Mouse (Mus musculus) spleen, adult 2 months (tissue): ENCODE measurements at regions not wholly inside any gene's neighbourhood (a gene's known extent, or its start where the extent isn't known, plus 50 kb on each side); places are given as distances from the start of the nearest gene placed in this dataset.

Experiments used
- DNase-seq, 2 experiments: peaks; one replicate each; pipeline versions ENCODE4 v3.0.0 to v3.0.0-alpha.2; 2012 to 2021; ENCODE audit warnings: low spot score in 2 of 2, low read depth in 1 of 2
- H3K27ac ChIP-seq: fragments of 200-500 bp; 2 replicates; pipeline ENCODE4 v1.5.1; 2012; ENCODE audit warnings: low read length, inconsistent platforms; ENCODE audit not compliant: insufficient read depth
- H3K27me3 ChIP-seq: fragments of 200-500 bp; 2 replicates; pipeline ENCODE4 v1.6.1; 2012; ENCODE audit warnings: mild to moderate bottlenecking, moderate library complexity, low read length, inconsistent platforms; ENCODE audit not compliant: control insufficient read depth, insufficient read depth
- H3K36me3 ChIP-seq: fragments of 200-500 bp; 2 replicates; pipeline ENCODE4 v1.6.1; 2012; ENCODE audit warnings: mild to moderate bottlenecking, low read length, inconsistent platforms; ENCODE audit not compliant: control insufficient read depth, insufficient read depth
- H3K4me1 ChIP-seq: fragments of 200-500 bp; 2 replicates; pipeline ENCODE4 v1.6.1; 2011; ENCODE audit warnings: inconsistent platforms; ENCODE audit not compliant: control insufficient read depth, insufficient read depth, insufficient read length
- H3K4me3 ChIP-seq: fragments of 200-500 bp; 2 replicates; pipeline ENCODE4 v1.5.1; 2011; ENCODE audit warnings: mild to moderate bottlenecking, inconsistent platforms; ENCODE audit not compliant: insufficient read depth, insufficient read length; ENCODE audit errors: extremely low read depth
- CTCF ChIP-seq: fragments of 200-500 bp; IDR thresholded peaks from 2 replicates; pipeline ENCODE4 v1.5.1; 2011; ENCODE audit warnings: mild to moderate bottlenecking, inconsistent platforms; ENCODE audit not compliant: insufficient read depth, insufficient read length, insufficient replicate concordance; ENCODE audit errors: extremely low read depth
- POLR2A ChIP-seq: fragments of 200-500 bp; IDR thresholded peaks from 2 replicates; pipeline ENCODE4 v1.6.1; 2011; ENCODE audit warnings: low read depth, low read length, inconsistent platforms
- WGBS: fragments of 180-500 bp; shearing (Covaris S2); methylation state at CpG from one replicate; pipeline ENCODE4 v1.1.7; 2018; 5-methylcytosine and 5-hydroxymethylcytosine counted together

DNA sequence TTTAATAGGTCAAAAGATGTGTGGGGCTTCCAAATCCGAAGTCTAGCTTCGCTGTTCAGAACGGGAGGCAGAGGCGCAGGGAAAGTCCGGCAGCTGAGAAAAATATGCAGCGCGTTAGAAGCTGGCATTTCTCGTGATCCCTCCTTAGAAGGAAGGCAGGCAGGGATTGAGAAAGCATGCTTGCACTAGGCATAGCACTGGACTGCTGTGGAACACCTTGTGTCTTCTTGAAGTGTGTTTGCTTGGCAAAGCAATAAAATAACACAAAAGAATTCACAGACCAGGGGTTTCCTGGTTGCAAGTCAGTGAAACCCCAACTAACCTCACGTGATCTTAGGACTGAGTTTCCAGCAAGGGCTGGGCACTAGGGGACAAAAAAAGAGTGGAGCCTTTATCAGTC lies 305.1 kb downstream of the Sox9 start:
- DNase-seq = no peak

DNA sequence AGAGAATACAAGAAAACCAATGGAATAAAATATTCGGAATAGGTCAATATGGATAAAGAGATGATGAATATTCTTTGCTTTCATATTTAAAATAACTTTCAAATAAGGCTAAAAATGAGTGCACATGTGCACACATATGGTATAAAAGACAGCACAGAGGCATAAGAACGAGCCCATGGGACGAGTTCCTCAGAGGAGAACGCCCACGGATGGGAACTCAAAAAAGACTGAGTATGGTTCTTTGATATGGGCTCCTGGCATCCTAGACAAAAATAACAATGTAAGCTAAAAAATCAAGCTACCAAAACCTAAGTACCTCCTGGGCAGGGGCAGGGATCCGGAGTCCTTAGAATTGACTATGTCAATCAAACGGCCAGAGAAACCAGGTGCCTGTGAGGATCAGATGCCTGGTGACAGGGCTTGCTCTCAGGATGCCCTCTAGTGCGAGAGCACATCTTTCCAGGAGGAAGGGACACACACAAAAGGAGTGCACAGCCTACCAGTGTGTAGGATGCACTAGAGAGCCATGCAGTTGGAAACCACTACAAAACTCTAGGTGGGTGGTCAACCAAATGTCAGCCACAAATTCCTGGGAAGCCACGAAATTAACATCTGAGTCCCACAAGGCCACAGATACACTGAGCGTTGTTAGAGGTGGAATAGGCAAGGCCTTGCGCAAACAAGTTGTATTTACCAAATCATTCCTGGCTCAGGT lies 307.8 kb downstream of the Sox9 start:
- Histone ChIP-seq H3K36me3 (no peaks in the 10 kb centered on the region), H3K27me3 (no peaks in the 10 kb centered on the region), H3K4me1 (no peaks in the 10 kb centered on the region), H3K27ac (no peak overlapping the region), H3K4me3 (no peak overlapping the region)
- TF ChIP-seq CTCF (no peak), POLR2A (no peak)
- 86% methylated on average over 11 of the region's 11 CpGs for WGBS
- no peak for DNase-seq

More for the DNA sequence above, 305.1 kb downstream of the Sox9 start:
- WGBS = 88% methylated on average over 9 of the region's 9 CpGs
- Histone ChIP-seq H3K36me3 (no peaks in the 10 kb centered on the region), H3K27me3 (no peaks in the 10 kb centered on the region), H3K4me3 (no peak overlapping the region), H3K4me1 (no peaks in the 10 kb centered on the region), H3K27ac (no peak overlapping the region)
- TF ChIP-seq POLR2A (no peak), CTCF (no peak)

DNA sequence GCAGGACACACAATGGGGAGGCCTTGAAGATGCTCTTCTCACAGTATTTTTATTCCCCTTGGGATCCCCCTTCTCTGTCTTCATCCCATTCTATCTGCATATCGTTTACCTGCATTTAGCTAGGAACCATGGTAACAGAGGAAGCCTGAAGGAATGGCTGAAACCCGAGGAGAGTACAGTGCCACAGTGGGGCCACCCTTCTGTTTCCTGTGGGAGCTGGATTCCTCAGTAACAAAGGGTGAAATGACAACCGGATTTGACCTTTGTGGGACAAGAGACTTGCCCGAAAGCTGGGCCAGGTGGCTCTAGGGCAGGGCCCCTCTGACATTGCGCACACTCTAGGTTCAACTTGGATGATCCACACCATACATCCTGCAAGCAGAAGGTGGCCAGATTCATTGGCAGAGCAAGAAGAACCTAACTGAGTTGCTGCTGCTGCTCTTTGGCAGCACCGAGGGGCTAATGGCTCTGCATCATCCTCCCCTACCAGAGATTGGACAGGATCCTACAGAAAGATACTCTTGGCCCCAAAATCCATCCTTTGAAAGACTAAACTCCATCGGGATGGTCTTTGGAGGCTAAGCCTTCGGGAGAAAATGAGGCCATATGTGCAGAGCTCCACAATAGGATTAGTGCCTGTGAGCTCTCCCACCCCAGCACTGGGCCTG lies 310.0 kb downstream of the Sox9 start:
- 88% methylated on average over 8 of the region's 8 CpGs for WGBS
- H3K27ac ChIP-seq = no peak overlapping the region
- TF ChIP-seq CTCF (no peak), POLR2A (no peak)
- no peak for DNase-seq
- no peaks in the 10 kb centered on the region for H3K4me1 ChIP-seq
- no peaks in the 10 kb centered on the region for H3K36me3 ChIP-seq
- H3K27me3 ChIP-seq = no peaks in the 10 kb centered on the region
- no peak overlapping the region for H3K4me3 ChIP-seq

DNA sequence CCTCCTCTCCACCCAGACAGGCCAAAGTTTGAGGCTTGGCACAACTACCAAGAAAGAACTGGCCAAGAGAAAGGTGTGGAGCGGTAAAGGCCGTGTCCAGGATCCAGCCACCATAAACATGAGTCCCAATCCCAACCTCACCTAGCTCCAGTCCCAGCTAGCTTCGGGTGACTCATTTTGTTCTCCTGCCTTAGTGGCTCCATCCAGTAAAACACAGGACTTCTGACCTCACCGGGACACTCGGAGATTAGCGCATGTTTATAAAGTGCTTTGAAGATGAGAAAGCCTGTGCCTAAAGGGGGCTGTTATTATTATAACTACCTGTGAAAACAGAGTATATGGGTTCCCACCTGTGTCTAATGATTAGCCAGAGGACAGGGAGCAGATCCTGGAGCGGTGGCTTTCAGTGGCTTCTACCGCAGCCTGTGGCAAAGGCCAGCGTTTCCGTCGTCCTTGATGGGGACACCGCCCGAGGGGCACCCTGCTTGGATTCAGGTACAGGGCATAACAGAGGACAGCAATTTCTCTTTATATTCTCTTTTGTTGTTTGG lies 311.9 kb downstream of the Sox9 start:
- no peaks in the 10 kb centered on the region for H3K4me1 ChIP-seq
- TF ChIP-seq CTCF (no peak), POLR2A (no peak)
- H3K36me3 ChIP-seq = no peaks in the 10 kb centered on the region
- no peaks in the 10 kb centered on the region for H3K27me3 ChIP-seq
- H3K27ac ChIP-seq = no peak overlapping the region
- WGBS = 93% methylated on average over 13 of the region's 13 CpGs
- no peak overlapping the region for H3K4me3 ChIP-seq
- no peak for DNase-seq

DNA sequence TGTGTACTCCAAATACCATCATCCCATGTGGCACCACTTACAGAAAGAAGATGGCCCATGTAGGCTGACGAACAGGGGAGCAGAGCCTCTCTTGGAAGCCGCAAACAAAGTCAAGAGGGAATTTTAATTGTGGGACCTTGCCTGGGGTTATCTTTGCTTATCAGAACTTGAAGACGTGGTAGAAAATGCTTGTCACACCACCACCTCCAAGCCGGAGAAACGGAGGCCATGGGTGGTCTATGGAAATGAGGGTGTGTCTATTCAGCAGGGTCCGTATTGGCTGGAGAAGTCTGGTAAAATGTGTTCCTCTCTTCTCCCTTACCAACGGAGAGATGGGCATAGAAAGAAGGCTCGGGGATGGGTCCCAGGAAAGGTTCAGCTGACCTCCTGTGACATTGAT lies 313.6 kb downstream of the Sox9 start:
- Histone ChIP-seq H3K36me3 (no peaks in the 10 kb centered on the region), H3K4me3 (no peak overlapping the region), H3K4me1 (no peaks in the 10 kb centered on the region), H3K27ac (no peak overlapping the region), H3K27me3 (no peaks in the 10 kb centered on the region)
- DNase-seq = no peak
- WGBS = 84% methylated on average over 8 of the region's 8 CpGs
- TF ChIP-seq CTCF = no peak
- TF ChIP-seq POLR2A = no peak

DNA sequence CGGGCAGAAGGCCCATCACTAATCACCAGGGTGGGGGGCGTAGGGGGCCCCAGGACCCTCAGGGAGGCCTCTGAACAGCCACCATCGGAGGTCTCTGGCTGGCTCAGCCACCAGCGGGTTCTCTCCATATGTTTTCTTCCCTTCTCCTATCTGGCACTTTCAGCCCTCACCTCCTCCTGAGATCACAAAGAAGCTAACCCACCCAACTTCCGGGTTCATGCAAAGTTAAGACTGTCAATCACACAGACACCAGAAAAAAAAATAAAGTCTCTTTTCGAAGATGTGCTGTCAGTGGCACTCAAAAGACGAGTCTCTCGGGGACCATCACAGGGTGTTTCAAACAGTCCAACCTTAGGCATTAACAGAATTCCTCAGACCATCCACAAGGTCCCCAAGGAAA lies 314.2 kb downstream of the Sox9 start:
- no peaks in the 10 kb centered on the region for H3K4me1 ChIP-seq
- H3K27me3 ChIP-seq = no peaks in the 10 kb centered on the region
- no peak for DNase-seq
- H3K4me3 ChIP-seq = no peak overlapping the region
- TF ChIP-seq POLR2A = no peak
- TF ChIP-seq CTCF = no peak
- H3K27ac ChIP-seq = no peak overlapping the region
- no peaks in the 10 kb centered on the region for H3K36me3 ChIP-seq
- 78% methylated on average over 8 of the region's 8 CpGs for WGBS

DNA sequence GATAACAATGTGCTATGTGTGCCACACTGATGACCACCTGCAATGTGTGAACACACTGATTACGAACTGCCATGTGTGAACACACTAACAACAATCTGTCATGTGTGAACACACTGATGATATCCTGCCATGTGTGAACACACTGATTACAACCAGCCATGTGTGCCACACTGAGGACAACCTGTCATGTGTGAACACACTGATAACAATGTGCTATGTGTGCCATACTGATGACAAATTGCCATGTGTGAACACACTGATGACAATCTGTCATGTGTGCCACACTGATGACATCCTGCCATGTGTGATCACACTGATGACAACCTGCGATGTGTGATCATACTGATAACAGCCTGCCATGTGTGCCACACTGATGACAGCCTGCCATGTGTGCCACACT lies 316.3 kb downstream of the Sox9 start:
- Histone ChIP-seq H3K4me1 (no peaks in the 10 kb centered on the region), H3K36me3 (no peaks in the 10 kb centered on the region), H3K4me3 (no peak overlapping the region), H3K27me3 (no peaks in the 10 kb centered on the region), H3K27ac (no peak overlapping the region)
- no peak for TF ChIP-seq CTCF
- DNase-seq = no peak
- WGBS = 88% methylated on average over 2 of the region's 2 CpGs
